Mouse (Mus musculus): ENCODE measurements around the gene Ankrd2. TPM values are rescaled to one million over a fixed set of nuclear protein-coding genes. Genes with fewer than 3 reads are reported as not detected.

The Ankrd2 gene
- polyA plus RNA-seq, 1 experiment from 2014 or later, result 0.51 TPM

DNA sequence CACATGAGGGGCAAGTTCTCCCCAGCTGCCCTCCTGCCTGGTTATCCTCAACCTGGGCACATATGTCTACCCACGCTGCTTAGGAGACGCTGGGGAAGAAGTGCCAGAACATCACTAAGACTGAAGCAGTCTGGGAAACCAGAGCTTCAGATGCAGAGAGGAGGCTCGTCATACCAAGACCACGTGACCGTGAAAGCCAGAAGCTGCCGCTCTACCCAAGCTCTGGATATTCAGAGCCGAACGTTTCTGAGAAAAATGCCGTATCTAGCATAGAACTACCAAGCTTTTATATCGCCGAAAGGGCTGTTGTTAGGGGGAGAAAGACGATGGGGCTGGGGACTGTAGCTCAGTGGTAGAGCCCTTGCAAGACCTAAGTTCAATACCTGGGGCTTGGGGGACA is 2.5 kb downstream of the Ankrd2 start:
- H3K4me1 ChIP-seq (replicated peaks; ENCODE audit: control insufficient read depth, insufficient read depth, low read length), result 0 out of 2 replicates have a peak, but pooled peaks cover 4% of the 10 kb centered on the region
- H3K27me3 ChIP-seq (replicated peaks; ENCODE audit: control insufficient read depth, insufficient read depth, low read length), result no peaks in the 10 kb centered on the region
- H3K4me3 ChIP-seq (replicated peaks; ENCODE audit: low read length), result no peak overlapping the region
- ATAC-seq, result no peak
- no peaks in the 10 kb centered on the region for H3K36me3 ChIP-seq (ENCODE audit: control insufficient read depth, insufficient read depth)
- 87% methylated on average over 12 of the region's 12 CpGs for WGBS
- H3K9me3 ChIP-seq (ENCODE audit: control insufficient read depth, low read length), result no peaks in the 10 kb centered on the region
- H3K4me2 ChIP-seq (ENCODE audit: low read length), result no peak overlapping the region
- H3K9ac ChIP-seq (replicated peaks; ENCODE audit: low read depth, low read length), result no peak overlapping the region
- no peak overlapping the region for H3K27ac ChIP-seq (ENCODE audit: low read length)

DNA sequence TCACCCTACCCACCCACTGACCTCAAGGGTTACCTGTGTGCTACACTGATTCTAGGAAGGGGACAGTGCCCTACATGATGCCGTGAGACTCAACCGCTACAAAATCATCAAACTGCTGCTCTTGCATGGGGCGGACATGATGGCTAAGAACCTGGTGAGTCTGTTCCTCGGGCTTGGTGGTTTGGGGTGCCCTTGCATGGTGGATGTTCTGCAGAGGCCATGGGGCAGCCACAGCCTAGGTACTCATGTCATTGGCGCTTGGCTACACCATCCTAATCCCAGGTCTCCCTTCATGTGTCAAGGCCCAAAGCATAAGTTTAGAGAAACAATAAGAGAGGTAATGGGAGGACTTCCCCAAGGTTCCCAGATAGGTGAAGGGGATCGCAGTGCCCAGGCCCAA is 8.2 kb downstream of the Ankrd2 start:
- no peak overlapping the region for H3K4me3 ChIP-seq (replicated peaks; ENCODE audit: low read length)
- no peak overlapping the region for H3K4me2 ChIP-seq (ENCODE audit: low read length)
- no peaks in the 10 kb centered on the region for H3K9me3 ChIP-seq (ENCODE audit: control insufficient read depth, low read length)
- no peaks in the 10 kb centered on the region for H3K36me3 ChIP-seq (ENCODE audit: control insufficient read depth, insufficient read depth)
- ATAC-seq, result no peak
- peaks cover 4% of the 10 kb centered on the region; the same call in 1 of the 2 replicates for H3K4me1 ChIP-seq (replicated peaks; ENCODE audit: control insufficient read depth, insufficient read depth, low read length)
- WGBS, result 97% methylated on average over 6 of the region's 6 CpGs
- H3K27ac ChIP-seq (ENCODE audit: low read length), result no peak overlapping the region
- H3K27me3 ChIP-seq (replicated peaks; ENCODE audit: control insufficient read depth, insufficient read depth, low read length), result no peaks in the 10 kb centered on the region
- no peak overlapping the region for H3K9ac ChIP-seq (replicated peaks; ENCODE audit: low read depth, low read length)

DNA sequence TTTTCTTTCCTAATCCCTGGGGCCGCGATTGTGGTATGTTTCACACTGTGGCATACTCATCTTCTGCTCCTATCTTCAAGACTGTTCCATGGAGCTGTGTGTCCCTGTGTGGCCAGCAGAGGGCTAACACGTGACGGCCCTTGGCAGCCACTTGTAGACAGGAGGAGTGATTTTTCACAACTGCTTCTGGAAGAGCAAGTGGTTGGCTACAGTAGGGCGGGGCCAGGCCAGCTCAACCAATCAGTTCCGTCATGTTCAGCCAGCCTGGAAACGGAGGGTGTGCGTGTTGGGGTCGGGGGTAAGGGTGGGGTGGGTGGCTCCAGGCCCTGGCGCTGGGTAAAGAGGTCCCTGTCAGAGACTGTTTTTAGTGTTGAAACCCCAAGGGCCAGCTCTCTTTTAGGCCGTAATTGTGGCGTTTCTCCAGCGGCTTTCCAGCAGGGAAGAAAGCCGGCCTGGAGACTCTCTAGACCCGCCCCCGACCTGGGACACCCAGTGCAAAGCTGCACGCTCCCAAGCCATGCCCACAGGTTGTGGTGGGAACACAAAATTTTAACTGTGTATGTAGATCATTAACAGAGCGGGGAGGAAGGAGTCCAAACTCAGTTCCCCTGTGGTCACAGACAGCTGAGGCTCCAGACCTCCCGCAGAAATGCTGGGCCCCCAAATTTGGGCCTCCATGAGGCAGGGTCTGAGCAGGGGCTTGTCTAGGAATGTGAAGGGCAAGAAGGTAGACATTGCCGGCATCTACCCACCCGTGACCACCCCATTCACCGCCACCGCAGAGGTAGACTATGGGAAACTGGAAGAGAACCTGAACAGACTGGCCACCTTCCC is 9.7 kb downstream of the Ankrd2 start, which contains the start of gene Hoga1:
Hoga1 (plus strand) TSS at position 342 of the 834 bp plus-strand sequence.
- H3K4me3 ChIP-seq (replicated peaks; ENCODE audit: low read length), result peak within 1 kb of the TSS; percentile 32
- H3K9me3 ChIP-seq (ENCODE audit: control insufficient read depth, low read length), result no peaks in the 10 kb centered on the region
- no peaks in the 10 kb centered on the region for H3K36me3 ChIP-seq (ENCODE audit: control insufficient read depth, insufficient read depth)
- no peak within 1 kb of the TSS for H3K27ac ChIP-seq (ENCODE audit: low read length)
- 0 out of 2 replicates have a peak within 1 kb of the TSS, but pooled peaks have one; percentile 22 for H3K9ac ChIP-seq (replicated peaks; ENCODE audit: low read depth, low read length)
- peaks cover 4% of the 10 kb centered on the region; the same call in 1 of the 2 replicates for H3K4me1 ChIP-seq (replicated peaks; ENCODE audit: control insufficient read depth, insufficient read depth, low read length)
- 23% methylated on average over 23 of the region's 23 CpGs for WGBS
- peak within 1 kb of the TSS; percentile 49 for H3K4me2 ChIP-seq (ENCODE audit: low read length)
- H3K27me3 ChIP-seq (replicated peaks; ENCODE audit: control insufficient read depth, insufficient read depth, low read length), result no peaks in the 10 kb centered on the region
- peak; percentile 89 for ATAC-seq

DNA sequence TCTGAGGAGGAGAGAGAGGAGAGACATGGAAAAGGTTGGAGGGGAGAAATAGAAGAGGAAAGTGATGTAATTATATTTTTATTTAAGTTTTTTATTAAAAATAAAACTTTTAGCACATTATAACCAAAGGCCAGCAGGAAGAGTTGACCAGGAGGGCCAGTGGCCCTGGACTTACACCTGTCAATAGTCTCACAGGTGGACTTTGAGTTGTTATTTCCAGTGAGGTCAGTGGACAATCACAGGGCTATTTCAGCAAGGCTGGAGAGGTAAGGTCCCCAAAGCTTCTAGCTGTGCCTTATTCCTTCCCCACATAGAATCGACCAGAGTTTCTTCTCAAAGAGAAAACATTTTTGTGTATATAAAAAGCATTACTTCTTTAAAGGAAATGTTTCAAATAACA is 14.5 kb downstream of the Ankrd2 start:
- no peak overlapping the region for H3K9ac ChIP-seq (replicated peaks; ENCODE audit: low read depth, low read length)
- no peaks in the 10 kb centered on the region for H3K27me3 ChIP-seq (replicated peaks; ENCODE audit: control insufficient read depth, insufficient read depth, low read length)
- no peaks in the 10 kb centered on the region for H3K36me3 ChIP-seq (ENCODE audit: control insufficient read depth, insufficient read depth)
- H3K9me3 ChIP-seq (ENCODE audit: control insufficient read depth, low read length), result no peaks in the 10 kb centered on the region
- no peak overlapping the region for H3K27ac ChIP-seq (ENCODE audit: low read length)
- peaks cover 4% of the 10 kb centered on the region; the same call in 1 of the 2 replicates for H3K4me1 ChIP-seq (replicated peaks; ENCODE audit: control insufficient read depth, insufficient read depth, low read length)
- ATAC-seq, result no peak
- no peak overlapping the region for H3K4me3 ChIP-seq (replicated peaks; ENCODE audit: low read length)
- 76% methylated on average over 1 of the region's 1 CpGs for WGBS
- H3K4me2 ChIP-seq (ENCODE audit: low read length), result no peak overlapping the region

DNA sequence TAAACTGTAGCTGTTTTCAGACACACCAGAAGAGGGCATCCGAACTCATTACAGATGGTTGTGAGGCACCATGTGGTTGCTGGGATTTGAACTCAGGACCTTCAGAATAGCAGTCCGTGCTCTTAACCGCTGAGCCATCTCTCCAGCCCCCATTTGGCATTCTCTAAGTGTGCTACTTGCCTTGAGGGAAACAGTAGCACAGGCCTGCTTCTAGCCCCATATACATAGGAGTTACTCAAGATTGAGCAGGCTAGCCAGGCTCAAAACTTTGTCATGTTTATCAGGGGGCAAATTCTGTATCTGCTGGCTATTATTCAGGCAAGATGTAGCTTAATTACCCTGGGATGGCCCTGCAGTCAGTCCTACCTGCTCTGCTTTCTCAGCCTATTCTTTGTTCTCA is 15.6 kb downstream of the Ankrd2 start:
- H3K27me3 ChIP-seq (replicated peaks; ENCODE audit: control insufficient read depth, insufficient read depth, low read length), result no peaks in the 10 kb centered on the region
- H3K4me2 ChIP-seq (ENCODE audit: low read length), result no peak overlapping the region
- H3K27ac ChIP-seq (ENCODE audit: low read length), result no peak overlapping the region
- no peak for ATAC-seq
- whole genome bisulfite sequencing, result 82% methylated on average over 3 of the region's 3 CpGs
- no peaks in the 10 kb centered on the region for H3K9me3 ChIP-seq (ENCODE audit: control insufficient read depth, low read length)
- no peaks in the 10 kb centered on the region for H3K36me3 ChIP-seq (ENCODE audit: control insufficient read depth, insufficient read depth)
- H3K9ac ChIP-seq (replicated peaks; ENCODE audit: low read depth, low read length), result no peak overlapping the region
- H3K4me3 ChIP-seq (replicated peaks; ENCODE audit: low read length), result no peak overlapping the region
- no peaks in the 10 kb centered on the region for H3K4me1 ChIP-seq (replicated peaks; ENCODE audit: control insufficient read depth, insufficient read depth, low read length)

DNA sequence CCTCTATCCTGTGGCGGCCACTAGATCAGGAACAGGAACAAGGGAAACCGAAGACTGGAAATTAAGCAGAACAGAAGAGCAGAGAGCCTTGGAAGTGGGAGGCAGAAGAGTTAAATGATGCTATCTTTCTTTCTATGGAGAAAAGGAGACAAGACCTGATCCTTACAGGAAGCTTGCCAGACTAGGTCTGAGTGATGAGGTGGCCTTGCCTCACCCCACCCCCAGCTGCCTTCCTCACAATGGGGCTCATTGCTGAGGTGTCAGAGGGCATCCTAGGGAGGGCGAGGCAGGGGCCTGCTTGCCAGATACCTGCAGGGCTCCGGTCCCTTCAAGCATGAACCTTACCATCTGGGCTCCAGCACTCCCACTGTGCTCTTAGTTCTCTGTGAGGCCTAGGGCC is 16.1 kb downstream of the Ankrd2 start, which contains the start of gene 4933411K16Rik:
4933411K16Rik (plus strand) TSS at position 301 of the 400 bp plus-strand sequence.
- Histone ChIP-seq H3K4me3 (replicated peaks; ENCODE audit: low read length) (no peak within 1 kb of the TSS), H3K27ac (ENCODE audit: low read length) (no peak within 1 kb of the TSS), H3K27me3 (replicated peaks; ENCODE audit: control insufficient read depth, insufficient read depth, low read length) (no peaks in the 10 kb centered on the region), H3K36me3 (ENCODE audit: control insufficient read depth, insufficient read depth) (no peaks in the 10 kb centered on the region), H3K9ac (replicated peaks; ENCODE audit: low read depth, low read length) (no peak within 1 kb of the TSS), H3K4me1 (replicated peaks; ENCODE audit: control insufficient read depth, insufficient read depth, low read length) (no peaks in the 10 kb centered on the region), H3K4me2 (ENCODE audit: low read length) (no peak within 1 kb of the TSS), H3K9me3 (ENCODE audit: control insufficient read depth, low read length) (no peaks in the 10 kb centered on the region)
- 82% methylated on average over 4 of the region's 4 CpGs for WGBS
- ATAC-seq, result no peak

DNA sequence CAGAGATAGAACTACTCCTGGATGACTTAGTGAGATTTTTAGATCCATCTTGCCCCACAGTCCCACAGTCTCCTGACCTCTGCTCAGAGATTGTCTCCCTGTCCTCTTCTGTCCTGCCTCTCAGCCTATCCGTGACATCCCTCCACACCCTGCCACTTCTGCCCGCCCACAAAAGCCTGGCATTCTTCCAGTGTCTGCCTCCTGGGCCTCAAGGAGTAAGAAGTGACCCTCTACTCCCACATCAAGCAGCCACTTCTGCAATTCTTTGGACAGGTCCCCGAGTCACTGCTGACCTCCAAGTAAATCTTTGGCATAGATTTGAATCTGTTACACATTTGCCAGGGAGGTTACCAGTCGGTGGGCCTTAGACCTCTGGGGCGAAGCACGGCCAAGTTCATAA is 18.5 kb downstream of the Ankrd2 start:
- H3K27ac ChIP-seq (ENCODE audit: low read length), result no peak overlapping the region
- H3K27me3 ChIP-seq (replicated peaks; ENCODE audit: control insufficient read depth, insufficient read depth, low read length), result no peaks in the 10 kb centered on the region
- no peak overlapping the region for H3K4me3 ChIP-seq (replicated peaks; ENCODE audit: low read length)
- no peak overlapping the region for H3K4me2 ChIP-seq (ENCODE audit: low read length)
- no peak overlapping the region for H3K9ac ChIP-seq (replicated peaks; ENCODE audit: low read depth, low read length)
- H3K4me1 ChIP-seq (replicated peaks; ENCODE audit: control insufficient read depth, insufficient read depth, low read length), result no peaks in the 10 kb centered on the region
- H3K9me3 ChIP-seq (ENCODE audit: control insufficient read depth, low read length), result no peaks in the 10 kb centered on the region
- ATAC-seq, result no peak
- WGBS, result 80% methylated on average over 6 of the region's 6 CpGs
- H3K36me3 ChIP-seq (ENCODE audit: control insufficient read depth, insufficient read depth), result no peaks in the 10 kb centered on the region

DNA sequence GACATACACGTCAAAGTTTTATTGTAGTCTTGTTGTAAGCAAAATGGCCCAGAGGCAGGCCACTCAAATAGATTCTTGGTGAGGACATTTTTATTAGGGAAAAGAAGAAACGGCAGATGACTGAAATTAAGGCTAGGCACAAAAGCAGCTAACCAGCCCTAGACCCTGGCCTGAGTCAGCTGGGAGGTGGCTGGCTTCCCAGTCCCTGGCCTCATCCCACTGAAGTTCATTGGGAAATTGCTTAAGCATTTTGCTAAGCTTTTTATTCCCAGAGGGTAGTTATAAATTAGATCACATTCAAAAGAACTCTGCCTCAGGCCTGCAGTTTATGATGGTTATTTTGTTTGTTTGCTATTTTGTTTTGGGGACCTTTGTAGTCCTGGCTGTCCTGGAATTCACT is 20.1 kb downstream of the Ankrd2 start:
- Histone ChIP-seq H3K4me3 (replicated peaks; ENCODE audit: low read length) (no peak overlapping the region), H3K36me3 (ENCODE audit: control insufficient read depth, insufficient read depth) (no peaks in the 10 kb centered on the region), H3K9ac (replicated peaks; ENCODE audit: low read depth, low read length) (no peak overlapping the region), H3K27ac (ENCODE audit: low read length) (no peak overlapping the region), H3K4me1 (replicated peaks; ENCODE audit: control insufficient read depth, insufficient read depth, low read length) (no peaks in the 10 kb centered on the region), H3K9me3 (ENCODE audit: control insufficient read depth, low read length) (no peaks in the 10 kb centered on the region), H3K4me2 (ENCODE audit: low read length) (no peak overlapping the region), H3K27me3 (replicated peaks; ENCODE audit: control insufficient read depth, insufficient read depth, low read length) (no peaks in the 10 kb centered on the region)
- ATAC-seq, result no peak
- WGBS, result 84% methylated on average over 2 of the region's 2 CpGs

DNA sequence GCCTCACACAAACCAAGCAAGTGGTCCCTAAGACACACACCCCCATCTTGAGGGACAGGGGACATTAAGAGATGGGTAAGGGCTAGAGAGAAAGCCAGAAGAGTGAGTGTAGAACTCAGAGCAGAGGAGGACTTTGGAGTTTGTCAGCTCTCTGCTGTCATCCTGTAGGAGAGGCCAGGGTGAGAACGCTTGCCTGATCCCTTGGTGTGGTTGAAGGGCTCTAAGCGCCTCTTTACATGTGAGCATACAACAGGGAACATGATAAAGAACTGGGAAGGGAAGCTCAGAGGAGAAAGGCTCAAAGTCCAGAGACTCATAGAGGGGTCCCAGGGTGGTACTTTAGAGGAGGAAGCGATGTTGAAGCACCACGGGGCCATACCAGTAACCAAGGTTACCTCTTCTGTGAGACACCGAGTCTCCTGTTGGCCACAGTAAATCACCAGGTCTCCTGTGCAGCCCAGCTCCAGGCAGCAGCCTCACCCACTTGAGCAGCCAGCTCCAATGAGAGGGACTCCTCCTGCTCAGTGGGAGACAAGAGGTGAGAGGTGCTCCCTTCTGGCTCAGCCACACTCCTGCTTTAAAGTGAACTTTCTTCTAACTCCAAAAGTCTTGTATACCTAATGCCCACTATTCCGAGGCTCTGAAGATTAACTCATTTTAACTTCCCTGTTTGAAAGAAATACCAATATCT is 21.1 kb downstream of the Ankrd2 start:
- Histone ChIP-seq H3K4me2 (ENCODE audit: low read length) (no peak overlapping the region), H3K36me3 (ENCODE audit: control insufficient read depth, insufficient read depth) (no peaks in the 10 kb centered on the region), H3K27me3 (replicated peaks; ENCODE audit: control insufficient read depth, insufficient read depth, low read length) (no peaks in the 10 kb centered on the region), H3K9me3 (ENCODE audit: control insufficient read depth, low read length) (no peaks in the 10 kb centered on the region), H3K4me3 (replicated peaks; ENCODE audit: low read length) (no peak overlapping the region), H3K4me1 (replicated peaks; ENCODE audit: control insufficient read depth, insufficient read depth, low read length) (no peaks in the 10 kb centered on the region), H3K9ac (replicated peaks; ENCODE audit: low read depth, low read length) (no peak overlapping the region), H3K27ac (ENCODE audit: low read length) (no peak overlapping the region)
- ATAC-seq, result no peak
- WGBS, result 88% methylated on average over 6 of the region's 6 CpGs
